Mouse (Mus musculus) mouse trophoblast stem cell (cell line): Measurements from ENCODE around the gene Ankrd24.
"Not testable (repeated sequence)": the region's sequence is repeated elsewhere in the genome, so short reads cannot be mapped to it uniquely, and the experiment has no call there.

Experiments used
- in situ Hi-C, 2 experiments: fragments of 300-500 bp; cut with MseI, MboI; formaldehyde crosslinking; loops; 2 replicates in 1 of 2; 3 replicates in 1 of 2; pipeline ENCODE4 v1.15.1; 2025

Ankrd24 gene

DNA sequence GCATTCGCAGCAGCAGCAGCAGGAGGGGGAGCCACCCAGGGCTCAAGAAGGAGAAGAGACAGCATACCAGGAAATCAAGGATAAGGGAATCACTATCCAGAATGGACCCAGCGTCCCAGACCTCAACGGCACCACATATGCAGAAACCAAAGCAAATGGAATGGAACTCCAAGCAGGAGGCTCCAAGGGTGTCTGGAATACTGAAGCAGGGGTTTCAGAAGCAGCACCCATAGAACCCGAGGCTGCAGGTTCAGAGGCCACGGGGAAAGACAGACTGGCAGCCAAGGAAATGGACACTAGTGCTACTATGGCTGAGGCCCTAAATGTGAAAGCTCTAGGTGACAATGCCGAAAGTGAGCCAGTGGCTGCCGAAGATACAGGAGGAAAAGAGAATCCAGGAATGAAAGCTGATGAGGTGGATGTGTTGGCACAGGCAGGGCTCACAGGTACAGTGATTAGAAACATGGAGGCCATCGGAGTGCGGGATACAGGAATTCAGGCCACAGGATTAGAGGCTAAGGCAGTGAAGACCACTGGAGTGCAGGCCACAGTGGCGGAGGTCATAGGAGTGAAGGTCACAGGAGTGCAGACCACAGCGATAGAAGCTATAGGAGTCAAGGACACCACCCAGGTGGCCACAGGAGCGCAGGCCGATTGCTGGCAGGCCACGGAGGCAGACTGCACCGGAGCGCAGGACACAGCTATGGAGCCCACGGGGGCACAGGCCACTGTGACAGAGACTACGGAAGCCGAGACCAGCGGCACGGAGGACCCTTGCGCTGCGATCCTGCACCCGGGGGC, 14.5 kb downstream of the Ankrd24 start:
- in situ Hi-C loops: loop anchor here (25.0 kb wide), 3 partner anchors 394 to 994 kb away; partner anchors contain the start of genes Zfp873 (in 2 of the 2) and Tdg (in 1 of the 2)

DNA sequence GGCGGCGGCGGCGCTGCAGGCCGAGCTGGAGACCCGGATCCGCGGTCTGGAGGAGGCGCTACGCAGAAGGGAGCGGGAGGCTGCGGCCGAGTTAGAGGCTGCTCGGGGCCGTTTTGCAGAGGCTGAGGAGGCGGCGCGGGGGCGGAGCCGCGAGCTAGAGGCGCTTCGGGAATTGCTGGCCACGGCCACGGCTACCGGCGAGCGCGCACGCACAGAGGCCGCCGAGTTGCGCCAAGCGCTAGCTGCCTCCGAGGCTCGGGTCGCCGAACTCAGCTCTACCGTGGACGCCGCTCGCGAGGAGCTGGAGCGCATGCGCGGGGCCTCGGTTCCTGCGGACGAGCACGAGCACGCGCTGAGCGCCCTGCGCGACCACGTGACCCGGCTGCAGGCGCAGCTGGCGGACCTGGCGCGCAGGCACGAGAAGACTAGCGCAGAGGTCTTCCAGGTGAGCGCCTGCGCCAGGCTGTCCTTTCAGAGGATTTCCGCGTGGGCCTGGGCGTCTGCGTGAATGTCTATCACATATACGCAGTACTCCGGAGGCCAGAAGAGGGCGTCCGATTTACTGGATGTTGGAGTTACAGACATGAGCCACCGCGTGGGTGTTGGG, 15.2 kb downstream of the Ankrd24 start:
- in situ Hi-C loops: loop anchor here (25.0 kb wide), 3 partner anchors 394 to 994 kb away; partner anchors contain the start of genes Zfp873 (in 2 of the 2) and Tdg (in 1 of the 2)

DNA sequence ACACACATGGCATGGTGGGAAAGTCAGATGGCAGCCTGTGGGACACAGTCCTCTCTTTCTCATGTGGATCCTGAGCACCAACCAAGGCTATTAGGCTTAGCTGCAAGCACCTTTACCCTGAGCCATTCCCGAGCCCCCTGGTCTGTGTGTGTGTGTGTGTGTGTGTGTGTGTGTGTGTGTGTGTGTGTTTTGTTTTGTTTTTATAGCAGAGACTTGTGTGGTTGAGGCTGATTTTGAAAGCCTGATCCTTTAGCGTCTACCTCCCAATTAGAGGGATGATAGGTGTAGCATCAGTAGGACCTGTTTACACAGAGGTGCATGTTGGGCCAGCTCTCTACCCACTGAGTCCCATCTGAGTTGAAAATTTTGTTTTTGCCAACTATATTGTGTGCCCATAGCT, 15.8 kb downstream of the Ankrd24 start:
- in situ Hi-C loops: loop anchor here (25.0 kb wide), 3 partner anchors 393 to 993 kb away; partner anchors contain the start of genes Zfp873 (in 2 of the 2) and Tdg (in 1 of the 2)

DNA sequence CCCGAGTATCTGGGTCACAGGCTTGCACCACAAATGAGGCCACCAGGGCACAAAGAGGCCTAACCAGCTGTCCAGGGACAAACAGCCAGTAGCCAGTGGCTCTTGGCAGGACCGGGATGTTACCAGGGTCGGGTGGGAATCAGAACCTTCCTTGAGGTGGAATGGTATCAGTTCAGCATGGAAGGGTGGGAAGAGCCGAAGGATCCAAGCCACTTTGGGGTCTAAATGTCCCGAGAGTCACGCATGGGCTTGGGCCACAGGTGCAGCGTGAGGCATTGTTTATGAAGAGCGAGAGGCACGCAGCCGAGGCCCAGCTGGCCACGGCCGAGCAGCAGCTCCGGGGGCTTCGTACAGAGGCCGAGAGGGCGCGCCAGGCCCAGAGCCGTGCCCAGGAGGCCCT, 16.4 kb downstream of the Ankrd24 start:
- in situ Hi-C loops: loop anchor here (25.0 kb wide), 3 partner anchors 393 to 993 kb away; partner anchors contain the start of genes Zfp873 (in 2 of the 2) and Tdg (in 1 of the 2)

DNA sequence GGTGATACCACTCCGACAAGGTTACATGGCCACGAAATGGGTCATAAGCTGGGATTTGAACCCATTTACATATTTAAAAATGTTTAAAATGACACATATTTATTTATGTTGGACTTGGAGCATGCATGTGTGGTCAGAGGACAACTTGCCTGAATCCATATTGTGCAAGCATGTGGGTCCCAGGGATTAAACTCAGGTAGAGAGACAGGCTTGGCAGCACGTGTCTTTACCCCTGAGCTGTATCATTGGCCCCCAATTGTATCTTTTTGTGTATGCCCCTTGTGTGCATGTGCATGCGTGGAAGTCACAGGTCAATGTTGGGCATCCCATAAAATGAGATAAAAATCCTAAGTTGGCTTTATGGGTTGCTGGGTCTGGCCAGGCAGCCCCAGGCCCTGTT, 17.1 kb downstream of the Ankrd24 start:
- in situ Hi-C loops: loop anchor here (25.0 kb wide), 3 partner anchors 392 to 992 kb away; partner anchors contain the start of genes Zfp873 (in 2 of the 2) and Tdg (in 1 of the 2)

DNA sequence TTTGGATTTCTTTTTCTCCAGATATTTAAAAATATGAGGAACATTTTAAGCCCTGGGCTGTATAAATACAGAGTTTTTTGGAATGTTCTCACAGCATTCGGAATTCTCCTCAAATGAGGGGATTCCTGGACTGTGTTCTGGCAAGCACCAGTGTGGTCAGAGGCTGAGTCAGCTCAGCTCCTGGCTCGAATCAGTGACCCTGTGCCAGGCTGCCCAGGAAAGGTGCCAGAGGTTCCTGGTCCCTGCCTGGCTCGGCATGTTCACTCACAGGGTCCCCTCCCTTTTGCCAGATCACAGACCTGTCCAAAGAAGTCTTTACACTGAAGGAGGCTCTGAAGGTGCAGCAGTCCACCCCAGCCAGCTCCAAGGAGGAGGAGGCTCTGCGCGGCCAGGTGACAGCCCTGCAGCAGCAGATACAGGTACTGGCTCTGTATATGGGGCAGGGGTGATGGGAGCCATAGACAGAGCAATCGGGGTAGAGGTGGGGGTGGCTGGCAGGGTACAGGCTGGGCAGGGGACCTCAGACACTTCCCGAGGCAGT, 17.7 kb downstream of the Ankrd24 start:
- in situ Hi-C loops: loop anchor here (25.0 kb wide), 3 partner anchors 391 to 991 kb away; partner anchors contain the start of genes Zfp873 (in 2 of the 2) and Tdg (in 1 of the 2)

DNA sequence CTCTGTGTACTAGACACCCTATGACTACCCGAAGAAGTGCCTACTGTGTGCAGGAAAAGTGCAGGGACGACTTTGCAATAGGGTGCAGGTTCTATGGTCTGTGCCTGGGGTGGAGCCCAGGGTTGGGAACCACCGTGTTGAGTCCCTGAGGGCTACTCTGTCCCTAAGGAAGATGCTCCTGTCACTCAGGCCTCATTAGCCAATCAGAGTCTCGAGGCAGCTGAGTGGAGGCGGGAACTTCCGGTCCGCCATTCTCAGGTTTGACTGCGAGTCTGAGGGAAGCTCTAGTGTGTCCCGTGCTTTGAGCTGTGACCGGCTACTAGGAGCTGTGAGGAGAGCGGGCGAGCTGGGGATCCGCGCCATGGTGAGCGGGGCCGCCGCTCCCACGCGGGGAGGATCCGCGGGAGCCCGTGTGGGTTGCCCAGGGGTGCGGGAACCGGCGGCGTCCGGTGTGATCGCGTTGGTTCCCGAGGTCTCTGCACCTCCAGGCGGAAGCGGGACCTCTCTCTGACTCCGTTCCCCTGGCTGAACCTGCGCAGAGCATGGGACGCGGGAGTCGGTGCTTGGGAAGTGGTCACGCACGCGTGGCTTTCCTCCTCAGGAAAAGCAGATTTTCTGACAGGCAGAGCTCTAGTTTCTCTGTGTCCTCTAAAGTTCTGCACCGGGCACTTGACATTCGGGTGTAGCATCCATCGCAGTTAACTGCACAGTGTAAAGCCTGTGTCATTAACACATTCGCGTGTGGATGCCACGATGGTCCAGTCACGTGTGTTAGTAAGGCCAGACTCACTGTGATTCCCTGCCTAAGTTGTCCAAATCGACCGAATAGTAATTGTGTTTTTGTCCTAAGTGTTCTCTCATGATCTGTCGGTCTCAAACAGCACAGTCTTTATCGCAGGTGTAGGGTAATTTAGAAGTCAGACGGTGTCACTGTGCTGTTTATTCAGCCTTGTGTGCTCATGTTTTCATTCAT, 20.7 kb downstream of the Ankrd24 start, which contains the start of gene Gm10778:
Gm10778 (plus strand) TSS at position 257 of the 973 bp plus-strand sequence.
- in situ Hi-C loops: loop anchor here (25.0 kb wide), 3 partner anchors 388 to 988 kb away; partner anchors contain the start of genes Zfp873 (in 2 of the 2) and Tdg (in 1 of the 2)

DNA sequence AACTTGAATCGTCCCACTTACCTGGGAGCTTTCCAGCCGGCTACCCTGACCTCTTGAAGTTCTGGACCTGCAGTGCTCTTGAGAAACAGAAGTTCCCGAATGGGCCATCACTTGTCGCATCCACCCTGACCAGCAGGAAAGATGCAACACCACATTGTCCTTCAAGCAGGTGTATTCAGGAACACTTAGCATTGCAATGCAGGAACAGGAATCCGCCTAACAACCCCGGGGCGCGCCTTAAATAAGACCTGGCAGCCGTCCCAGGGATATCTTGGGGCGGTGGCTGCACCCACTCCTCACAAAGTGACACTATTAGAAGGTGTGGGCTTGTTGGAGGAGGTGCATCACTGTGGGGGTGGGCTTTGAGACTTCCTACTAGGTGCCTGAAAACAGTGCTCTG, 26.8 kb downstream of the Ankrd24 start:
- in situ Hi-C loops: no loop called here

DNA sequence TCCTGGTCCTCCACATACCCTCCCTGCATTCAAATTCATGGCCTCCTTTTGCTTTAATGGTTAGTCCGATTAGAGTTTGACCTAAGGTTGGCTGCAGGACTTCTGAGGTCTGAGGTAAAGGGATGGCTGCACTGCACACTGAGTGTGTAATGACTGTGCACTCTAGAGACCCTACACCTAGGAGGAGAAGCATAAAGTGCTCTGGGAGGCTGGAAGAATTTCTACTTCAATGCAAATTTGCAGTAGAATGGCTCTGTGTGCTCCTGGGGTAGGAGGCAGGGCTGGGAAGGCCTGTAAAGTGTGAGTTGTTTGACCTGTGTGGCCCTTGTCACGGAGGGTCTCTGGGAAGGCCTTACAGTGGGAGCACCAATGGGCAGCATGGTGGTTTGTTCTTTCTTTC, 27.8 kb downstream of the Ankrd24 start:
- in situ Hi-C loops: no loop called here

DNA sequence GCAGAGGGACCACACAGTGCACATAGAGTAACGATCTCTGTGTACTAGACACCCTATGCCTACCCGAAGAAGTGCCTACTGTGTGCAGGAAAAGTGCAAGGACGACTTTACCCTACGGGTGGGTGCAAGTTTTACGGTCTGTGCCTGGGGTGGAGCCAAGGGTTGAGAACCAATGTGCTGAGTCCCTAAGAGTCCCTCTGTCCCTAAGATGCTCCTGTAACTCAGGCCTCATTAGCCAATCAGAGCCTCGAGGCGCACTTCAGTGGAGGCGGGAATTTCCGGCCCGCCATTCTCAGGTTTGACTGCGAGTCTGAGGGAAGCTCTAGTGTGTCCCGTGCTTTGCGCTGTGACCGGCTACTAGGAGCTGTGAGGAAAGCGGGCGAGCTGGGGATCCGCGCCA, 58.8 kb downstream of the Ankrd24 start:
- in situ Hi-C loops: not testable (repeated sequence)
